Mouse (Mus musculus): ENCODE data around the gene Cabp2. TPM values are rescaled to one million over a fixed set of nuclear protein-coding genes. Genes with fewer than 3 reads are reported as not detected.
"Not testable (repeated sequence)": the region's sequence is repeated elsewhere in the genome, so short reads cannot be mapped to it uniquely, and the experiment has no call there.

Gene Cabp2
- total RNA-seq (2015), result not detected in 2 replicates
- total RNA-seq (2017), result not detected in 2 replicates

DNA sequence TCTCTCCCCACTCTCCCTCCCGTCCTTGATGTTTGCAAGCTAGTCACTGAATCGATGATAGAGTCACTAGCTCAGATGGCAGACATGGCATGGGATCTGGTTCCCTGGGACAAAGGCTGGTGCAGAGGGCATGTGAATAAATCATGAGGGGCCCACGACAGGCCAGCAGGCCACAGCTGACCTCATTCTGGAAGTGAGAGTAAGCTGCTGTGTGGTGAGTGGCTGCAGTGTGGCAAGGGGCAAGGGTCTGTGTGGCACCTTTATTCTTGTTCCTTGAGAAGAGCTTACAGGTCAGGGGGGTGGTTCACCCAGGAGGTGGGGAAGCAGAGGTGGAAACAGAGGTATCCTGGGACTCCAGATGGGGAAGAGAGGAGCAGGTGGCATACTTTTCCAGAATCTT is at the start of gene Cabp2:
TSS of gene Cabp2 (plus strand) at position 185 of the 400 bp plus-strand sequence.
- ATAC-seq (ENCODE audit: poor library complexity, severe bottlenecking), result no peak

DNA sequence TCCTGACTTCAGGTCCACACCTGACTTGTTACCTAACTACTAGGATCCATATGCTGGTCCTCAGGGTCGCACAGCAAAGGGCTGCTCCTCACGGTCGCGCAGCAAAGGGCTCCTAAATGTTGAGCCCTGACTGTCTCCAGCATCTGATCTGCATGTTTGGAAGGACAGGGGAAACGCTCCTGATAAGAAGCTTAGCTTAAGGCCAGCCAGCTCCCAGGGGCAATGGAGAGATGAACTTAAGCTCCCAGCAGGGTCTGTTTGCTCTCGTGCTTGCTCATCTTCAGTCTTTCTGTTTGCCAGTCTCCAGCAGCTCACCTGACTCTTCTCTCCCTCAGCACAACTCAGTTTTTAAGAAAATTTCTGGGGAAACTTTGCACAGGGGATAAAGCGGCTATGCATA is 48.7 kb upstream of the Cabp2 start:
- no peak for ATAC-seq (ENCODE audit: poor library complexity, severe bottlenecking)

DNA sequence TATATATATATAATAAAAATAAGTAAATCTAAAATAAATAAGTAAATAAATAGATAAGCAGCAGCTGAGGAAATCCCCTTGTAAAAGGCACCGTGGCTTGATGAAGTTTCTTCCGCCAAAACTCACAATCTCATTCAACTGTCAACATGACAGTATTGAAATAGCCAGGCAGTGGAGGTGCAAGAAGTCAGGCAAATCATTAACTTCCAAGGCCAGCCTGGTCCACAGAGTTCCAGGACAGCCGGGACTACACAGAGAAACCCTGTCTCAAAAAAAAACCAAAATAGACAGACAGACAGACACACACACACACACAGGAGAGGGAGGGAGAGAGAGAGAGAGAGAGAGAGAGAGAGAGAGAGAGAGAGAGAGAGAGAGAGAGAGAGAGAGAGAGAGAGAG is 48.1 kb upstream of the Cabp2 start:
- ATAC-seq (ENCODE audit: poor library complexity, severe bottlenecking), result no peak

DNA sequence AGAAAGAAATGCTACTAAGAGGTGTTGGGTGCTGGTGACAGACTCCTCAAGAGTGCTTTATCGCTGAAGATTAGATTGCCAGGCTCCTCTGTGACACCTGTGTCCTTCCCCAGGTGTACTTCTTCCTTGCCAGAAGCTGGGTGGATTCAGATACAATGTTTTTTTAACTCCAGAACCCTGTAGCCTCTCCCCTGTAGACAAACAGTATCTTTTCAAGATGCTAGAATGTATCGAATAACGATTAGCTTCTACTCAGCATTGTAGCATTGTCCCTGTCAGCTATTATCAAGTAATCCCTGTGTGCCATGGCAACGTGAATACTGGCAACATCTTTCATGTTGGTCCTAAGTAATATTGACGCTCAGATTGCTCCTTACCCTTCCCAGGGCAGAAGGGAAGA is 47.6 kb upstream of the Cabp2 start:
- ATAC-seq (ENCODE audit: poor library complexity, severe bottlenecking), result no peak

DNA sequence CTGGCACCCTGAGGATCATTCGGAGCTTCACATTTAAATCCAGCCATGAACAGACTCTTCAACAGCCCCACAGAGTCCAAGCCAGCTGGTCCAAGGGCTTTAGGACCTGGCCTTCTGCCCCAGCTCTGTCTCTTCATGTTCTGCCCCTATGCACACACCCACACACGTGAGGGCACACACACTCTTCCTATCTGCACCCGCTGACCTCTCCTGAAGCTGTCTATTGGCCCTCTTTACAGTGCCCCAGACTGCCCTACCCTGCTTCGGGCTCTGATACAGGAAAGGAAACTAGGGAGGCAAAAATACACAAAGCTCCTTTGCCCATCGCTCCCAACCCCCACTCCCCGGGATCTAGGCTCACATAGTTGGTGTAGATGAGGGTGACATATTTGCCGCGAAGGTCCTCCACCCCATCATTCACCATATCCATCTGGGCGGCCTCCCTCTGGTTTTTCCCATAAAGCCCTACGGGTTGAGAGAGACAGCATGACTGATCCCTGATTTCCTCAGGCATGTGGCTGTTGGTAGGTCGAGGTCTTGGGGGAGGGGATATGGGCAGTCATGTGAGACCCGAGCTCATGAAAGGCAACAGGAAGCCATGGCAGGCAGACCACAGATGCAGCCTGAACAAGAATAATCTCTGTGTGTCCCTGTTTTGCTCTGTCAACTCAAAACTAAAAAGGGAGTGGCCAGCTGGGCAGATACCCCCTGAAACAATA is 44.9 kb upstream of the Cabp2 start:
- no peak for ATAC-seq (ENCODE audit: poor library complexity, severe bottlenecking)

DNA sequence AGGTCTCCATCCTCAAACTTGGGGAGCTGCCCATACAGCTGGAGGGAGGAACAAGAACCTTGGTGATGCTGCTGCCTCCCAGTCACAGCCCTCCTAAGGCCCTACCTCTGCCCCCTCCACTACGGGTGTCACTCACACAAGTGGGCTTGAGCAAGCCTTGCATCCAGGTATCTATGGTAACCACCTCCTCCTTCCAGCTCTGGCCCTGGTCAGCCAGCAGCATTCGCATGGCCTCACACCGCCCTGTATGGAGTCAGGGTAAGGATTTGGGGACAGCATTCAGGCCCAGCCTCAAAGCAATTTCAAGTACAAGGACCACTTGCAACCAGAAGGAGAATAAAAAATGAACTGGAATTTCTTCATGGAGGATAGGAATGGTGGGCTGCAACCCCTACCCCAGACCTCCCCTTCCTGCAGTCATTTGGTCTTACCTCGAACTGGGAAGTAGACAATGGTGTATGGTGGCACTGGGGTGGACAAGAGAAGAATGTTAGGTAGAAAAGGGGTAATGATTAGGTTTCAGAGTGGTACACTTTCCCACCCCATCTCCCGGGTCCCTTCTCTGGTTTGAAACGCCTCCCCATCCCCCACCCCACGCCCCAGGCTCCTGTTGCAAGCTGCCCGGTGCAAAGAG is 44.1 kb upstream of the Cabp2 start:
- ATAC-seq (ENCODE audit: poor library complexity, severe bottlenecking), result not testable (repeated sequence)

DNA sequence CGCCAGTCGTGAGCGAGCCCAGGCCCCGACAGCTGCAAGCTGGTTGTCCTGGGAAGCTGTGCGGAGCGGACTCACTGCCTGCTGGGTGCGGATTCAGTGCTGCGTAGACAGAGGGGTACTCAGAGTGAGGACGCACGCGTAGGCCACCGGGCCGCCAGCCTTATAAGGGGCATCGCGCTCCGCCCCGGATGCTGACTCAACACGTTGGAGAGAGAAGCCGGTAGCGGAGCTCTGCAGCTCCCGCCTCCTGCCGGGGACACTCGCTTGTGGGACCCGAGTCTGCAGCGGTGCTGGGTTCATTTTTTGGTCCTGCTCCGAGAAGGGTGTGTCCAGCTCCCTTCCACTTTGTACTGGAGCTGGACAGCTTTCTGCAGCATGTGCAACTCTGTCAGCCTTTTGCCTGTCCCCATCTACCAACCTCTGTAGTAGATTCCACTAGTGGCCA is 43.6 kb upstream of the Cabp2 start, which contains the start of gene Gstp1:
TSS of gene Gstp1 (minus strand) at position 198 of the 445 bp plus-strand sequence.
- peak; percentile 100 for ATAC-seq (ENCODE audit: poor library complexity, severe bottlenecking)

DNA sequence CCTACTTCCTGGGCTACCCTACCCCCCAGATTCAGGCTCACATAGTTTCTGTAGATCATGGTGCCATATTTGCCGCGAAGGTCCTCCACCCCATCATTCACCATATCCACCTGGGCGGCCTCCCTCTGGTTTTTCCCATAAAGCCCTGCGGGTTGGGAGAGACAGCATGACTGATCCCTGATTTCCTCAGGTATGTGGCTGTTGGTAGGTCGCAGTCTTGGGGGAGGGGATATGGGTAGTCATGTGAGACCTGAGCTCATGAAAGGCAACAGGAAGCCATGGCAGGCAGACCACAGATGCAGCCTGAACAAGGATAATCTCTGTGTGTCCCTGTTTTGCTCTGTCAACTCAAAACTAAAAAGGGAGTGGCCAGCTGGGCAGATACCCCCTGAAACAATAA is 40.4 kb upstream of the Cabp2 start:
- not testable (repeated sequence) for ATAC-seq (ENCODE audit: poor library complexity, severe bottlenecking)

DNA sequence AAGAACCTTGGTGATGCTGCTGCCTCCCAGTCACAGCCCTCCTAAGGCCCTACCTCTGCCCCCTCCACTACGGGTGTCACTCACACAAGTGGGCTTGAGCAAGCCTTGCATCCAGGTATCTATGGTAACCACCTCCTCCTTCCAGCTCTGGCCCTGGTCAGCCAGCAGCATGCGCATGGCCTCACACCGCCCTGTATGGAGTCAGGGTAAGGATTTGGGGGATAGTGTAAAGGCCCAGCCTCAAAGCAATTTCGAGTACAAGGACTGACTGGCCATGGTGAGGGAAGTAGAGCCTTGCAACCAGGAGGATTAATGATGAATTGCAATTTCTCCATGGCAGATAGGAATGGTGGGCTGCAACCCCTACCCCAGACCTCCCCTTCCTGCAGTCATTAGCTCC is 39.9 kb upstream of the Cabp2 start:
- ATAC-seq (ENCODE audit: poor library complexity, severe bottlenecking), result not testable (repeated sequence)

DNA sequence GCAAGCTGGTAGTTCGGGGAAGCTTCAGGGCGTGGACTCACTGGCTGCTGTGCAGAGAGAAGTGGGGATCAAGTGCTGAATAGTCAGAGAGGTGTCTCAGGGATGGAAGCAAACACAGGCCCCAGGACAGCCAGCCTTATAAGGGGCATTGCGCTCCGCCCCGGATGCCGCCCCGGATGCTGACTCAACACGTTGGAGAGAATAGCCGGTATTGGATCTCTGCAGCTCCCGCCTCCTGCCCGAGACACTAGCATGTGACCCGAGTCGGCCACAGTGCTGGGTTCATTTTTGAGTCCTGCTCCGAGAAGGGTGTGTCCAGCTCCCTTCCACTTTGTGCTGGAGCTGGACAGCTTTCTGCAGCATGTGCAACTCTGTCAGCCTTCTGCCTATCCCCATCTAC is 39.3 kb upstream of the Cabp2 start:
- ATAC-seq (ENCODE audit: poor library complexity, severe bottlenecking), result no peak

DNA sequence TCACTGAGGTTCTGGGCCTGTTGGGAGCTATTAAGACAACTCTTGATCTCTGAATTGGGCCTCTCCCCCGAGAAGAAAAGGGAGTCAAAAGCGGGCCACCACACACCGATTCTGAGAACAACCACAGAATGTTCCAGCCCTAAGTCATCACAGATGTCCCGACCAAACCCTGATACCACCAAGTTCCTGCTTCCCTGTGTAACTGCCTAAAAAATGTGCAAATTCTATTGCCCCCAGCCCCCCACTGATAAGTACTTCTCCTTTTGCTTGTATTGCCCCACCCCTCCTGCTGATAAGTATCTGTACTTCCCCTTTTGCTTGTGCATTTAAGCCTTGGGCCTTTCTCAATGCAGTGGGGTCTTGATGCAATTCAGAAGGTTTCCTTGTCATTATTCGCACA is 37.3 kb upstream of the Cabp2 start:
- not testable (repeated sequence) for ATAC-seq (ENCODE audit: poor library complexity, severe bottlenecking)

DNA sequence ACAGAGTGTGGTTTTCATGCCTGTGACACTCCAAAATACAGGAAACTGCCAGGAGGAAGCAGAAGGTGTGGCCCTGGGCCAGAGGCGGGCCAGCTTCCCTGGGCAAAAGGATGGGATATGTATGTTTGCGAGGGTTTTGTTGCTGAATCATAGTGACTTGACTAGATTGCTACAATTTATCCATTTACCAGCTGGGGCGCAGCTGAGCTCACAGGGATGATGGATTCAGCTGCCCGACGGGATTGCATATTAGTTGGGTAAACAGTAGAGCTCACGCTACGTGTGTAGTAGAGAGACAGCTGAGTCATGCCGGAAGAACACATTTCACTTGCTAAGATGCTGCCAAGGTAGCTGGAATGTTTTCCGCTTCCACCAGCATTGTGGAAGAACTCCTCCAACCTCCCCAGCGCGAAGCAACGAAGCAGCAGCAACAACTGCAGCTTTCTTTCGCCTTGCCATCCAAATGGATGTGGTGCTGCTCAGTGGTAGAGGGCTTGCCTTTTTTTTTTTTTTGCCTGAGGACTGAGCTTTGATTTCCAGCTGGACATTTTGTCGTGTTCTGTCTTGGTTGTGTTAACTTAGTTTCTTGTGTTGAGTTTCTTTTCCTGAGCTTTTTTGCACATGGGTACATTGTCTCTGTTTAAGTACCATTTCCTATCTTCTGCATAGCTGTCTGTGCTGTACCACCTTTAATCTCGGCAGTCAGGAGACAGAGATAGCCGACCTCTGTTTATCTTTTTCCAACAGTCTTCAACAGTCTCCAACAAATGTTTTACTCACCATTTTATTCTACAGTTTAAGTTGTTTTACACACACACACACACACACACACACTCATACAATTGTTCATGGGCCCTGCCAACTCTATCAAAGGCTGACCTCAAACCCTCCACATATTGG is 35.2 kb upstream of the Cabp2 start, which contains the start of gene Gstp2:
TSS of gene Gstp2 (minus strand) at position 58 of the 900 bp plus-strand sequence.
- ATAC-seq (ENCODE audit: poor library complexity, severe bottlenecking), result peak; percentile 48

DNA sequence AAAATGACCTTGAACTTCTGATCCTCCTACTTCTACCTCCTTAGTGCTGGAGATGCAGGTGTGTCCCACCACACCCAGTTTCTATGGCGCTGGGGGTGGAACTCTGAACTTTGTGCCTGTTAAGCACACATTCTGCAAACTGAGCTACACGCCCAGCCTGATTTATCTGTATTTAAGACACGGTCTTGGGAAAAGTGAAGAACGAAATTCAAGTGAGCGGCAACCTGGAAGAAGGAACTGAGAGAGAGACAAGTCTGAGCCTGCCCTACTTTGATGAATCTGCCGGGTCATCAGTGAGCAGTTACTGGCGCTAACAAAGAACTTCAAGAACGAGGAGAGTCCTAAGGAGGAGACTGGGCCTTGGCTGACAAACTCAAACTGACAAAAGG is 34.5 kb upstream of the Cabp2 start:
- no peak for ATAC-seq (ENCODE audit: poor library complexity, severe bottlenecking)

DNA sequence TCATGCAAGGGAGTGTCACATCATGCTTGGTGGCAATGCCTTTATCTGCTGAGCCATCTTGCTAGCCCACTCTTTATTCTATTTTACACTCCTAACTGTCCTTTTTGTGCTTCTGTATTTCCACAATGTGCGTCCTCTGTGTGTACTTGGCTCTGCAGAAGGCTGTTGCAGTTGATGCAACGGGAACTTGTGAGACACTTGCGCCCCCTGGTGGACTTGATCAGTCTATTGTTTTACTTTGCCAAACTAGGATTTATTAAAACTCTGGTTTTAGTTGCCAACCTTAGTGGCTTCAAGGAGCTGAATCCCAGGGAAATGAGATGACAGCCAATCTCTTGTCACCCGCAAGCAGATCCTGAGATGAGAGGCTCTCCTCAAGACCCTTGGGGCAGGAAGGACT is 33.5 kb upstream of the Cabp2 start:
- ATAC-seq (ENCODE audit: poor library complexity, severe bottlenecking), result peak; percentile 75

DNA sequence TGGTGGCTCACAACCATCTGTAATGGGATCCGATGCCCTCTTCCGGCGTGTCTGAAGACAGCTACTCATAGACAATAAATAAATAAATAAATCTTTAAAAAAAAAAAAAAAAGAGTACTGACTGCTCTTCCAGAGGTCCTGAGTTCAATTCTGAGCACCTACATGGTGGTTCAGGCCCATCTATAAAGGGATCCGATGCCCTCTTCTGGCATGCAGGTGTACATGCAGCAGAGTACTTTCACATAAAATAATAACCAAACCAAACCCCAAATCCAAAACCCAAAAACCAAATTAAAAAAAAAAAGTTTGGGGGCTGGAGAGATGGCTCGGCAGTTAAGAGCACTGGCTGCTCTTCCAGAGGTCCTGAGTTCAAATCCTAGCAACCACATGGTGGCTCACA is 32.3 kb upstream of the Cabp2 start:
- ATAC-seq (ENCODE audit: poor library complexity, severe bottlenecking), result not testable (repeated sequence)

DNA sequence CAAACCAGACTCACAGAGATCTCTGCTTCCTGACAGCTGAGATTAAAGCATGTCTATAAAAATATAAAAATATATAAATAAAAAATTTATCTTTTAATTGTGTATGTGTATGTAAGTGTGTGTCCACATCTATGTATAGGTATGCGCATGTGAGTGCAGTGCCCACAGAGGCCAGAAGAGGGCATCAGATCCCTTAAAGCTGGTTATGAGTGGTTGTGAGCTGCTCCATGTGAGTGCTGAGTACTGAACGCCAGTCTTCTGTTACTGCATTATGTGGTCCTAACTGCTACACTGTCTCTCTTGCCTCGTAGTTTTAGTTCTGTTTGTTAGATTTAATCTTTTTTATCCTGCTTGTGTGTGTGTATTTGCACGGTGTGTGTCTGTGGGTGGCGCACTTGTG is 30.4 kb upstream of the Cabp2 start:
- ATAC-seq (ENCODE audit: poor library complexity, severe bottlenecking), result no peak

DNA sequence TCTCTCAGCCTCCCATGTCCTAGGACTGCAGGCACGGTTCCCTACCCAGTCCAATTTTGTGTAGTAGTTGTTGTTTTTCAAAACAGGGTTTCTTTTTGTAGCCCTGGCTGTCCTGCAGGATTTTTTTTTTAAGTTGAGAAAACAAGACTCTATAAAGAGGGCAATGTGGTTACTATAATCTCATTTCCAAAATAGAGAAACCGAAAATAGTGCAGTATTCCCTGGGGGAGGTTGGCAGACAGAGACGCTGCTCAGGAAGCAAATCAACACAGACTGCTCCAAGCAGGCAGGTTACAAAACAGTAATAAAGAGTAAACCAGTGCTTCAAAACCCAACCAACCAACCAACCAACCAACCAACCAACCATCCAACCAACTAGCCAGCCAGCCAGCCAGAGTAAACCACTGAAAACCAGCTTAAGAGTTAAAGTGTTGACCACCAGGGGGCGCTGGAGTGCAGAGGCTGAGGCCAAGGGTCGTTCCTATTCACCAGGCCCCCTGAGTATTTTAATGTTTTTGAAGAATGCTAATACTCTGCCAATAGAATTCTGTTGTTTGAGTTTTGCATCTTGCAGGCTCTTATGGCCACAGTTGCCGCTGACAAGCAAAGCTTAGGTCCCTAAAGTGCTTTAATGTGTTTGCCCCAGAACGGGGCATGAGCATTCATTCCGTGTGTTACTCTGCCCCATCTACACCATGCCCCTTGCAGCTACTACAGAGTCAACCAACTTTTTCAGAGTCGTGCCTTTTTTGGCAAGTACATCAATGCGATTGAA is 29.4 kb upstream of the Cabp2 start:
- peak; percentile 38; the same call in 1 of the 2 replicates for ATAC-seq (ENCODE audit: poor library complexity, severe bottlenecking)

DNA sequence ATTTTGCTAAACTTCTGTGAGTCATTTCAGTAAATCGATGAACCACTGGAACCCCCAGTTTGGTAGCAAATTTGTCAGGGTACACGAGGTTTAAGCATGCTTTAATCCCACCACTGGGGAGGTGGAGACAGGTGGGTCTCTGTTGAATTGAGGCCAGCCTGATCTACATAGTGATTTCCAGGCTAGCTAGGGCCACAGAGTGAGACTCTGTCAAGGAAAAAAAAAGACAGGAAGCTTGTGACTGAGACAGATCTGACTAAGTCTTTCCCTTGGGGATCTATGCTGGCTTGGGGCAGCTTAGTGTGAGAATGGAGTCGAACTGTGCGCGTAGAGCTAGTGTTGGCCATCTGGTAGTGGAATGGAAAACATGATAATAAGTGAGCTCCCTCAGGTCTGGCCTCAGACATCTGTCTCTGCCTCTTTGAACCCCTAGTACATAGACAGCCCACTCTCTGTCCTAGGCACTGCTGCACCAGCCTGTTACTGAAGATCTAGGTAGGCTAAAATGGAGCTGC is 28.8 kb upstream of the Cabp2 start:
- ATAC-seq (ENCODE audit: poor library complexity, severe bottlenecking), result no peak

DNA sequence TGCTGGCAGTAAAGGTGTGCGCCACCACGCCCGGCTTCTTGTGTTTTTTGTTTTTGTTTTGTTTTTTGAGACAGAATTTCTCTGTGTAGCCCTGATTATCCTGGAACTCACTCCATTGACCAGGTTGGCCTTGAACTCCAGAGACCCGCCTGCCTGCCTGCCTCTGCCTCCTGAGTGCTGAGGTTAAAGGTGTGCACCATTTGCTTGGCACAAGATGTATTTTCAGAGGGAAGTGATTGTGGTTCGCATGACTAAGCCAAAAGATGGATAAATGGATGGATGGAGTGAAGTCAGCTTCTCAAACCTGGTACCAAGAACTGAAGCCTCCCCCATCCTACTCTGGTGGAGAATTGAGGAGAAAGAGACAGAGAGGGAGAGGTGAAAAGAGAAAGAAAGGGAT is 26.8 kb upstream of the Cabp2 start:
- no peak for ATAC-seq (ENCODE audit: poor library complexity, severe bottlenecking)

DNA sequence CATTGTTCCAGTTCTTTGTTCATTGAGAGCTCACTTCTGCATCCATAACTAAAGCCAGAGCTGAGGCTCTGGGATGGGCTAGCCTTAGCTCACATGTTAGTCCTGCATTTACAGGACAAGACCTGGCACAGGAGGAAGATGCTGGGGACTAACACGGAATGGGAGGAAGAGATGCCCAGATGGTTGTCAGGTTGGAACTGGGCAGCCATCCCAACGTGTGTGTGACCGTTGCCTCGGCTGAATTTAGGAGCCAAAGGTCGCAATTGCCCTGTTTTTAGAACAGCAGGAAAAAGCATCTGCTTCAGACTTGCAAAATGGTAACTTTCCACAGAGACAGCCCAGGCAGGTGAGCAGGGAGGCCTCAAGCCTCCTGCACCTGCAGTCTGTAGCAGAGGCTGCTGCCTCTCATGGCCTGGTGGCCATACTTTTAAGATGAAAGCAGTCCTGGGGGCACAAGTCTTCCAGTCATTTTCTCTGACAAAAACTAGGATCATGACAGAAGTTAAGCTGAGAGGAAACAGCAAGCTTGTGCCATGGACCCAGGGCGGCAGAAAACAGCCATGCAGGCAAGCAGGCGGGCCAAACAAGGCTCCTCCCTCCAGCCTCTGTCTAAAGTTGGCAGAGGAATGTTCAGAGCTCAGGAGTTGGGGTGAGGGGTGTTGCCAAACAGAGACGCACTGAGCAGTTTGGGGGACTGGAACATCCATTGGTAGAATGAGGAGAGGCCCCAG is 26.0 kb upstream of the Cabp2 start:
- ATAC-seq (ENCODE audit: poor library complexity, severe bottlenecking), result no peak
